Mouse (Mus musculus) limb, embryonic 14.5 days (tissue): ENCODE results near the gene Gsg1l2. TPM values are rescaled to one million over a fixed set of nuclear protein-coding genes. Genes with fewer than 3 reads are reported as not detected.

Source experiments
- ATAC-seq: fragments of 200-750 bp; cut with Nextera tagmentation; 2 replicates; pipeline ENCODE4 v1.8.0; 2017; ENCODE audit warnings: low read depth, moderate number of reproducible peaks, moderate TSS enrichment; ENCODE audit not compliant: low FRiP score
- DNase-seq: peaks from one replicate; pipeline ENCODE4 v3.0.0-alpha.2; 2015; ENCODE audit warnings: low spot score
- H3K27ac ChIP-seq: fragments of 300-500 bp; sonication (generic); replicated peaks from 2 replicates; pipeline ENCODE4 v1.5.1; 2014; ENCODE audit warnings: low read depth, mild to moderate bottlenecking, low read length, moderate library complexity, mixed read lengths
- H3K27me3 ChIP-seq: fragments of 300-500 bp; sonication (generic); 2 replicates; pipeline ENCODE4 v1.6.1; 2014; ENCODE audit warnings: low read length, mixed read lengths; ENCODE audit not compliant: control insufficient read depth, insufficient read depth
- H3K36me3 ChIP-seq: fragments of 300-500 bp; sonication (generic); 2 replicates; pipeline ENCODE4 v1.6.1; 2014; ENCODE audit warnings: mild to moderate bottlenecking, low read length, moderate library complexity, mixed read lengths; ENCODE audit not compliant: control insufficient read depth, insufficient read depth
- H3K4me1 ChIP-seq: fragments of 300-500 bp; sonication (generic); 2 replicates; pipeline ENCODE4 v1.6.1; 2014; ENCODE audit warnings: antibody characterized with exemption, low read length, mixed read lengths; ENCODE audit not compliant: control insufficient read depth, insufficient read depth
- H3K4me2 ChIP-seq: fragments of 300-500 bp; sonication (generic); replicated peaks from 2 replicates; pipeline ENCODE4 v1.6.1; 2014; ENCODE audit warnings: low read depth, mild to moderate bottlenecking, low read length, moderate library complexity; ENCODE audit not compliant: severe bottlenecking
- H3K4me3 ChIP-seq: fragments of 300-500 bp; sonication (generic); replicated peaks from 2 replicates; pipeline ENCODE4 v1.5.1; 2014; ENCODE audit warnings: low read length
- H3K9ac ChIP-seq: fragments of 300-500 bp; sonication (generic); 2 replicates; pipeline ENCODE4 v1.6.1; 2014; ENCODE audit warnings: mild to moderate bottlenecking, low read depth, low read length, moderate library complexity; ENCODE audit not compliant: severe bottlenecking
- H3K9me3 ChIP-seq: fragments of 300-500 bp; sonication (generic); 2 replicates; pipeline ENCODE4 v1.6.1; 2016; ENCODE audit warnings: low read length; ENCODE audit not compliant: control insufficient read depth
- POLR2A ChIP-seq: fragments of 200-500 bp; IDR thresholded peaks from 2 replicates; pipeline ENCODE4 v1.8.0; 2012; ENCODE audit warnings: inconsistent platforms, mild to moderate bottlenecking, moderate library complexity, borderline replicate concordance; ENCODE audit not compliant: insufficient read depth, insufficient read length; ENCODE audit errors: extremely low read depth
- WGBS: fragments of 180-500 bp; shearing (Covaris S2); extraction: QIAGEN DNeasy Blood & Tissue Kit; methylation state at CpG from one replicate; pipeline ENCODE4 v1.1.7; 2014; 5-methylcytosine and 5-hydroxymethylcytosine counted together
- polyA plus RNA-seq, 2 experiments: library from polyadenylated mRNA; depleted of rRNA in 1 of 2; stranded (reverse) in 1 of 2; unstranded in 1 of 2; fragments of >200 nt; fragmentation: Nextera tagmentation in 1 of 2; extraction: Ambion mirVana in 1 of 2; gene quantifications; 2 replicates each; pipeline versions ENCODE4 v1.2.1 to v1.2.3; 2012 to 2014

Gsg1l2 gene
- polyA plus RNA-seq, 2 experiments = not detected

- no peak for ATAC-seq
- H3K4me3 ChIP-seq = no peak overlapping the region
- H3K9me3 ChIP-seq = no peaks in the 10 kb centered on the region
- H3K27ac ChIP-seq = no peak overlapping the region
- H3K36me3 ChIP-seq = no peaks in the 10 kb centered on the region
- no peak overlapping the region for H3K4me2 ChIP-seq
- peaks cover 10% of the 10 kb centered on the region for H3K4me1 ChIP-seq
- no peak for TF ChIP-seq POLR2A
- DNase-seq = no peak
- no peaks in the 10 kb centered on the region for H3K27me3 ChIP-seq
- H3K9ac ChIP-seq = no peak overlapping the region
Measured at GRCm38 (mm10) chr11:67800130-67800723, 25.8 kb downstream of the Gsg1l2 start.

GRCm38 (mm10) chr11:67801169-67801568, 26.8 kb downstream of the Gsg1l2 start:
- TF ChIP-seq POLR2A = no peak
- no peak for DNase-seq
- no peak overlapping the region for H3K9ac ChIP-seq

GRCm38 (mm10) chr11:67805538-67805937, 31.1 kb downstream of the Gsg1l2 start:
- H3K36me3 ChIP-seq = no peaks in the 10 kb centered on the region

More at GRCm38 (mm10) chr11:67801169-67801568, 26.8 kb downstream of the Gsg1l2 start:
- ATAC-seq = no peak
- Histone ChIP-seq H3K9me3 (no peaks in the 10 kb centered on the region), H3K4me2 (no peak overlapping the region), H3K4me1 (peaks cover 10% of the 10 kb centered on the region), H3K4me3 (no peak overlapping the region), H3K36me3 (no peaks in the 10 kb centered on the region), H3K27me3 (no peaks in the 10 kb centered on the region), H3K27ac (no peak overlapping the region)
- WGBS = 34% methylated on average over 8 of the region's 8 CpGs

GRCm38 (mm10) chr11:67806832-67807597, 32.6 kb downstream of the Gsg1l2 start:
- no peak for TF ChIP-seq POLR2A
- no peak overlapping the region for H3K4me3 ChIP-seq
- 78% methylated on average over 11 of the region's 11 CpGs for WGBS
- no peak for DNase-seq
- H3K36me3 ChIP-seq = no peaks in the 10 kb centered on the region
- H3K27me3 ChIP-seq = no peaks in the 10 kb centered on the region
- no peak overlapping the region for H3K9ac ChIP-seq
- no peak overlapping the region for H3K4me2 ChIP-seq
- no peak overlapping the region for H3K27ac ChIP-seq
- no peaks in the 10 kb centered on the region for H3K9me3 ChIP-seq
- no peaks in the 10 kb centered on the region for H3K4me1 ChIP-seq
- no peak for ATAC-seq

More at GRCm38 (mm10) chr11:67805538-67805937, 31.1 kb downstream of the Gsg1l2 start:
- Histone ChIP-seq H3K27me3 (no peaks in the 10 kb centered on the region), H3K9me3 (no peaks in the 10 kb centered on the region), H3K27ac (no peak overlapping the region), H3K4me2 (no peak overlapping the region), H3K4me3 (no peak overlapping the region), H3K9ac (no peak overlapping the region), H3K4me1 (no peaks in the 10 kb centered on the region)
- ATAC-seq (no peak), DNase-seq (no peak)
- 86% methylated on average over 1 of the region's 1 CpGs for WGBS
- TF ChIP-seq POLR2A = no peak

- TF ChIP-seq POLR2A = no peak
- H3K4me3 ChIP-seq = no peak overlapping the region
- H3K9ac ChIP-seq = no peak overlapping the region
- ATAC-seq (no peak), DNase-seq (no peak)
- WGBS = 84% methylated on average over 5 of the region's 5 CpGs
- H3K36me3 ChIP-seq = no peaks in the 10 kb centered on the region
- H3K27ac ChIP-seq = no peak overlapping the region
- no peaks in the 10 kb centered on the region for H3K27me3 ChIP-seq
- H3K9me3 ChIP-seq = no peaks in the 10 kb centered on the region
- H3K4me1 ChIP-seq = no peaks in the 10 kb centered on the region
- no peak overlapping the region for H3K4me2 ChIP-seq
Measured at GRCm38 (mm10) chr11:67808051-67808450, 33.6 kb downstream of the Gsg1l2 start.

GRCm38 (mm10) chr11:67811535-67811934, 37.1 kb downstream of the Gsg1l2 start:
- no peak for TF ChIP-seq POLR2A
- no peaks in the 10 kb centered on the region for H3K27me3 ChIP-seq
- no peaks in the 10 kb centered on the region for H3K36me3 ChIP-seq
- no peak overlapping the region for H3K9ac ChIP-seq
- no peaks in the 10 kb centered on the region for H3K9me3 ChIP-seq
- H3K4me3 ChIP-seq = no peak overlapping the region
- no peak overlapping the region for H3K27ac ChIP-seq
- DNase-seq (no peak), ATAC-seq (no peak)
- no peak overlapping the region for H3K4me2 ChIP-seq
- H3K4me1 ChIP-seq = no peaks in the 10 kb centered on the region
- WGBS = 78% methylated on average over 6 of the region's 6 CpGs
